Mouse (Mus musculus): ENCODE data around the gene Tnrc6b.

GRCm38 (mm10) chr15:80768216-80768615, 57.1 kb downstream of the Tnrc6b start:
- TF ChIP-seq CTCF (IDR thresholded peaks at IDR 0.05; ENCODE audit: low read depth, low read length) (no peak), POLR2A (IDR thresholded peaks at IDR 0.05; ENCODE audit: insufficient read depth, low read length) (no peak), EP300 (IDR thresholded peaks at IDR 0.05; ENCODE audit: insufficient read depth, low read depth, low read length) (no peak)

Data from ES-Bruce4 (cell line).